Mouse (Mus musculus): ENCODE results near the gene Myo1e.

DNA sequence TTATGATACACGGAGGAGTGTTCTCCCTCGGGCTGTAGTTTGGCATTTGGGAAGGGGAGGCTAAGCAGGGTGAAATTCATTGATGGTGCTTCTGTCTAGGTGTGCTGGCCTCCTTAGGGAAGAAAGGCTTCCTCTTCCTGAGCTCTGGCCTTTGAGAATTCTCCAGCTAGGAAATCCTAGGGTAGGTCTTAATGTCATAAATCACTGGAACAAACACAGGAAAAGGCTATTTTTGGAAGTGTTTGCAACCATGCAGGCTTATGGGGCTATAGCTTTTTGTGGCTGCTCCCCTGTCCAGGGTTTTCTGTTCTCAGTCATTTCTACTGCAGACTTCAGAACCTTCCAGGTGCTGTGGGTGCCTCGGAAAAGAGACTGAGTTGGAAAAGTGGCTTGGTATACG lies 16.9 kb downstream of the Myo1e start:
- no peak for TF ChIP-seq CTCF (IDR thresholded peaks at IDR 0.05)
- TF ChIP-seq POLR2A (IDR thresholded peaks at IDR 0.05; ENCODE audit: insufficient read depth, low read depth, low read length): no peak
